In the genomic region with DNA sequence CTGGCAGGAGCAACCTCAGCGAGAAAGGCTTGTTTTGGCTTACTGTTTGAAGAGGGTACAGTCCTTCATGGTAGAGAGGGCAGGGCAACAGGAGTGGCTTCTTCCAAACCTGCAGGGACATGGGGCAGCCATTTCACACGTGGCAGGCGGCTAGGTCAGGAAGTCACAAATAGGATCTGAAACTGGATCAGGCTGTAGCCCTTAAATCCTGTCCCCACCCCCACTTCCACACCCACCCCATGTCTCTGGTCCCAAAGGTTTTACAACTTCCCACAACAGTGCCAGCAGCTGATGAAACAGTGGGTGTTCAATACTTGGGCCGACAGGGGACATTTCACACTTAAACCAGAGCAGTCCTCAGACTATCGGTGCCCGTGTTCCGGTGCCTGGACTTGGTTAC, we compare ENCODE assay signal across 20 mouse cellular contexts. TPM values are rescaled to one million over a fixed set of nuclear protein-coding genes. Genes with fewer than 3 reads are reported as not detected.
"Had no signal": no experiment of that assay in that cellular context is flagged by ENCODE, and none has a peak within 500 bp of the region (broad histone marks: within the 10 kb centered on the region; RNA-seq: fewer than 3 reads in every experiment).

No protein-coding gene starts in this region.

- H3K4me1 ChIP-seq: midbrain, embryonic 15.5 days; neural tube, embryonic 13.5 days had no signal

- H3K9ac ChIP-seq: limb, embryonic 13.5 days; liver, embryonic 13.5 days; lung, embryonic 14.5 days; midbrain, embryonic 12.5 days; midbrain, embryonic 15.5 days; neural tube, embryonic 13.5 days had no signal

- H3K9me3 ChIP-seq: limb, embryonic 10.5 days; limb, embryonic 13.5 days; liver, embryonic 13.5 days; midbrain, embryonic 12.5 days; midbrain, embryonic 15.5 days; neural tube, embryonic 13.5 days had no signal

- H3K4me3 ChIP-seq: layer of hippocampus, adult 2 months; limb, embryonic 10.5 days; limb, embryonic 13.5 days; liver, embryonic 13.5 days; midbrain, embryonic 12.5 days; midbrain, embryonic 15.5 days; neural tube, embryonic 13.5 days had no signal

- ATAC-seq: midbrain, embryonic 15.5 days had no signal

- H3K36me3 ChIP-seq: limb, embryonic 10.5 days; limb, embryonic 13.5 days; liver, embryonic 13.5 days; midbrain, embryonic 12.5 days; midbrain, embryonic 15.5 days; neural tube, embryonic 13.5 days had no signal

- H3K27ac ChIP-seq: kidney, postnatal 0 days; layer of hippocampus, adult 2 months; liver, embryonic 13.5 days; macrophage; midbrain, embryonic 12.5 days; midbrain, embryonic 15.5 days; neural tube, embryonic 13.5 days had no signal

- DNase-seq: kidney, adult 2 months; kidney, postnatal 25 days; layer of hippocampus, adult 9-11 months; liver; liver, embryonic 13.5 days; lung, embryonic 14.5 days; retina, postnatal 1 day; right cerebral cortex, postnatal 25 days; thymus, adult 2 months; thymus, postnatal 14 days; thymus, postnatal 4 days had no signal

- H3K27me3 ChIP-seq: limb, embryonic 13.5 days; liver, embryonic 13.5 days; midbrain, embryonic 12.5 days; midbrain, embryonic 15.5 days; neural tube, embryonic 13.5 days had no signal

- H3K4me2 ChIP-seq: limb, embryonic 13.5 days; liver, embryonic 13.5 days; lung, embryonic 14.5 days; midbrain, embryonic 12.5 days; midbrain, embryonic 15.5 days; neural tube, embryonic 13.5 days had no signal

RNA-seq across cellular contexts. Expression of gene Dkk3, which starts 28.0 kb away (rescaled TPM):
- total RNA-seq: neutrophil, adult 5-6 weeks had no signal
- polyA plus RNA-seq: macrophage had no signal
